ENCODE assay signal across 8 mouse cellular contexts in the genomic region with DNA sequence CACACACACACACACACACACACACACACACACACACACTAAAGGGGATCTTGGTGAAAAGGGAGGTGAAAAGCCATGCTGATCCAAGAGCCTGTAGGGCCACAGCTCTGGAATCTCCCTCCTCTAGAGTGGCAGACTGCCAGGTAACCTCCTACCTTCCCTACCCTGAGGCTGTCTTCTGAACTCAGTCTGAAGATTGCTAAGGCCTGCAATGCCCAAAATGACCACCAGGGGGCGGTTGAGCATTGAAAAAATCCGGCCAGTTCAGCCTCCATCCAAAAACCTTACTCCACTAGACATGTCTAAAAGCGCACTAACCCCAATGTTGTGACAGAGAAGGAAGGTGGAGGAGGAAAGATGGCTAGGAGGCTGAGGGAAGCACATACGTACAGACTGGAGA. TPM values are rescaled to one million over a fixed set of nuclear protein-coding genes. Genes with fewer than 3 reads are reported as not detected.
A peak's percentile ranks its signal among the peaks of the same experiment; 100 is the strongest.
DNase-seq lines count a peak whose midpoint lies in the region; ATAC-seq and TF ChIP-seq lines count a peak whose summit lies in the region.

No protein-coding gene starts in this region.

- no peak overlapping the region for H3K4me3 ChIP-seq in cortical plate, adult 2 months (ENCODE audit: insufficient read depth, low read length)

- H3K27ac ChIP-seq in cortical plate, adult 2 months (ENCODE audit: insufficient read depth, low read length) = peak overlapping the region; percentile 22; the same call in 1 of the 2 replicates

- intact Hi-C loops in left cerebral cortex, postnatal 10 days (cut with DNase I) = loop anchor here (1.0 to 2.0 kb wide), 2 partner anchors 31 to 61 kb away; no protein-coding TSS in a partner anchor

- peaks cover 4% of the 10 kb centered on the region; the same call in 1 of the 2 replicates for H3K4me1 ChIP-seq in cortical plate, adult 2 months (ENCODE audit: control insufficient read depth, insufficient read depth, low read length)

- peak; percentile 33 for ATAC-seq in inflammation-experienced regulatory T-cells, adult 6 months
- ATAC-seq in megakaryocyte-erythroid progenitor cell, adult 5-6 weeks (replicated peaks; ENCODE audit: low FRiP score, low TSS enrichment, poor library complexity, severe bottlenecking) = peak; percentile 22

- TF ChIP-seq POLR2A in cortical plate, adult 2 months (IDR thresholded peaks at IDR 0.05; ENCODE audit: extremely low read depth, insufficient read depth, low read length) = no peak

- peak; percentile 95 for DNase-seq in ZHBTc4 (ENCODE audit: low read depth, low spot score)
- DNase-seq in gastrocnemius, postnatal 10 days = peak; percentile 95
- DNase-seq in left cerebral cortex, postnatal 10 days (ENCODE audit: extremely low spot score in 1 of 2, low spot score in 2 of 2) = peak; percentile 85 to 90
- DNase-seq in right cerebral cortex, postnatal 25 days = peak; percentile 90
- DNase-seq in urinary bladder, postnatal 36 days (ENCODE audit: low spot score in 2 of 2) = peak; percentile 94 to 95

- TF ChIP-seq CTCF in cortical plate, adult 2 months (IDR thresholded peaks at IDR 0.05; ENCODE audit: extremely low read depth, insufficient read depth, low read length) = peak; percentile 83

RNA-seq across cellular contexts. Expression of gene Ptma, which starts 25.0 kb away (rescaled TPM):
- polyA plus RNA-seq in cortical plate, adult 2 months (2012; rRNA removed) = 548 and 595 TPM in 2 replicates
- total RNA-seq in gastrocnemius, postnatal 10 days (2021) = 100 to 1,000 TPM; 358 to 428 TPM
- 1,000 to 10,000 TPM; 2,583 to 3,807 (median 2,925) TPM for polyA plus RNA-seq in inflammation-experienced regulatory T-cells, adult 6 months (2017; shearing (Covaris generic))
- total RNA-seq in left cerebral cortex, postnatal 10 days (2021) = 100 to 1,000 TPM; 438 to 477 TPM
- total RNA-seq in megakaryocyte-erythroid progenitor cell, adult 5-6 weeks (2014; fragmentation: Nextera tagmentation) = 2,834 and 3,273 TPM in 2 replicates
- total RNA-seq in megakaryocyte-erythroid progenitor cell, adult 5-6 weeks (2017) = 4,983 and 7,914 TPM in 2 replicates

Comparison
In these comparisons a context has a peak if more than half of its experiments do, and no peak if none do; other contexts are left out.
1. RNA of gene Ptma, which starts 25.0 kb away (total RNA-seq): 2,834 to 7,914 TPM in megakaryocyte-erythroid progenitor cell, adult 5-6 weeks; 438 to 477 TPM in left cerebral cortex, postnatal 10 days and 358 to 428 TPM in gastrocnemius, postnatal 10 days; every median in the first group is over 4 times any median in the second.
2. Peak in every context shown above with its lines, with median percentiles within 50 percentile points of each other: DNase-seq.